Mouse (Mus musculus) ES-Bruce4 (cell line): Measurements from ENCODE around the gene Cep128. TPM values are rescaled to one million over a fixed set of nuclear protein-coding genes. Genes with fewer than 3 reads are reported as not detected.

Experiments used
- H3K27ac ChIP-seq: 2 replicates; pipeline ENCODE4 v1.5.1; 2012; ENCODE audit warnings: low read length, inconsistent platforms; ENCODE audit not compliant: insufficient read depth
- H3K27me3 ChIP-seq: 2 replicates; pipeline ENCODE4 v1.6.1; 2012; ENCODE audit warnings: mild to moderate bottlenecking, low read length, inconsistent platforms; ENCODE audit not compliant: control insufficient read depth, poor library complexity, insufficient read depth, severe bottlenecking
- H3K36me3 ChIP-seq: 2 replicates; pipeline ENCODE4 v1.6.1; 2012; ENCODE audit warnings: inconsistent platforms, mild to moderate bottlenecking, low read length, moderate library complexity; ENCODE audit not compliant: control insufficient read depth, poor library complexity, insufficient read depth, severe bottlenecking
- H3K4me1 ChIP-seq: one replicate; pipeline ENCODE4 v1.8.1; 2011; ENCODE audit warnings: low read length; ENCODE audit not compliant: control insufficient read depth, insufficient read depth
- H3K4me3 ChIP-seq: 2 replicates; pipeline ENCODE4 v1.5.1; 2011; ENCODE audit warnings: low read depth, mild to moderate bottlenecking, low read length
- H3K9ac ChIP-seq: 2 replicates; pipeline ENCODE4 v1.6.1; 2012; ENCODE audit warnings: low read depth, mild to moderate bottlenecking, inconsistent platforms; ENCODE audit not compliant: poor library complexity, severe bottlenecking
- H3K9me3 ChIP-seq: replicated peaks from 2 replicates; pipeline ENCODE4 v1.6.1; 2012; ENCODE audit warnings: mild to moderate bottlenecking, low read length, inconsistent platforms; ENCODE audit not compliant: control insufficient read depth, poor library complexity, insufficient read depth, severe bottlenecking
- CTCF ChIP-seq: IDR thresholded peaks from one replicate; pipeline ENCODE4 v1.8.1; 2011; ENCODE audit warnings: low read depth, low read length
- EP300 ChIP-seq: IDR thresholded peaks from 2 replicates; pipeline ENCODE4 v1.6.1; 2011; ENCODE audit warnings: low read depth, low read length; ENCODE audit not compliant: insufficient read depth
- POLR2A ChIP-seq: IDR thresholded peaks from one replicate; pipeline ENCODE4 v1.8.1; 2011; ENCODE audit warnings: low read length; ENCODE audit not compliant: insufficient read depth
- polyA plus RNA-seq: library from polyadenylated mRNA; stranded (reverse); fragments of >200 nt; gene quantifications from 2 replicates; pipeline ENCODE4 v1.2.4, GENCODE M21; 2011; ENCODE audit warnings: low read depth; ENCODE audit not compliant: missing spikeins, insufficient read depth, insufficient read length

Gene Cep128
- polyA plus RNA-seq, 1 experiment: 18.3 TPM

DNA sequence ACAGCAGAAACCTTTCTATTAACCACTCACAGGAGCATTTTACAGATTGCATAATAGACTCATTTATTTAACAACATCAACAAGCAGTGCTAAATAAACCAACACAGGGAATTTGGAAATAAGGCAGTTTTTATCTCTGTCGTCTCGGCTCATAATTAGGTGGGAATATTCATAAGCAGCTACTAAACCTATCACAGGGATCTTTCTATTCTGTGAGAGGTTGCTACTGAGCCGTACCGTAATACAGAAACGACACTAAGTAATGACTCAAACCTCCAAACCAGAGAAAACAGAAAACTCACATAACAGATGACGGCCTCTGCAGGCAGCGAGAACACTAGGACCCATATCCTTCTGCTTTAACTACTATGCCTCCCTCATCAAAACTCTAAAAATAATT is 163.6 kb downstream of the Cep128 start:
- H3K4me3 ChIP-seq: no peak overlapping the region
- H3K4me1 ChIP-seq: no peaks in the 10 kb centered on the region
- no peak overlapping the region for H3K27ac ChIP-seq
- no peak for TF ChIP-seq POLR2A
- no peak for TF ChIP-seq CTCF
- no peak for TF ChIP-seq EP300
- no peaks in the 10 kb centered on the region for H3K27me3 ChIP-seq
- H3K36me3 ChIP-seq: no peaks in the 10 kb centered on the region
- H3K9me3 ChIP-seq: no peaks in the 10 kb centered on the region
- no peak overlapping the region for H3K9ac ChIP-seq

GRCm38 (mm10) chr12:91205550-91205949 is 178.7 kb downstream of the Cep128 start:
- no peaks in the 10 kb centered on the region for H3K9me3 ChIP-seq
- H3K9ac ChIP-seq: no peak overlapping the region
- no peaks in the 10 kb centered on the region for H3K4me1 ChIP-seq
- TF ChIP-seq EP300: no peak
- TF ChIP-seq POLR2A: no peak
- no peak for TF ChIP-seq CTCF
- H3K27ac ChIP-seq: no peak overlapping the region
- no peaks in the 10 kb centered on the region for H3K36me3 ChIP-seq
- H3K27me3 ChIP-seq: no peaks in the 10 kb centered on the region
- H3K4me3 ChIP-seq: no peak overlapping the region

DNA sequence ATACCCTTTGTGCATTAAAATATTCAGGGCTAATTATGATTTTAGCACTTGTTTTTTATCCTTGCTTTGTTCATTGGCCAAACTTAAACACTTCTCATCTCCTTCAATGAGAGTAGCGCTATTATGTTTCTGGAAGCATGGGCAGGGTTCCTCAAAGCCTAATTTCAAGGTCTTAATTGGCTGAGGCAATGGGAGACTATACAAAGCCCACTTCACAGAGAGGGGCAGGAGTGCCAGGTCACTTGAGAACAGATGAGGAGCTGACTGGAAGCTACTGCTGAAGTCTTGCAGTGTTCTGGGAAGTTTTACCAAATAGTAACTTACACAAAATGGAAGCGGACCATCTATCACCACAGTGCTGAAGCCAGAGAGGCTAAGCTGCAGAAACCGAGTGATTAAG is 179.9 kb downstream of the Cep128 start:
- H3K9ac ChIP-seq: no peak overlapping the region
- H3K27ac ChIP-seq: no peak overlapping the region
- no peak overlapping the region for H3K4me3 ChIP-seq
- no peaks in the 10 kb centered on the region for H3K36me3 ChIP-seq
- no peaks in the 10 kb centered on the region for H3K27me3 ChIP-seq
- H3K9me3 ChIP-seq: no peaks in the 10 kb centered on the region
- TF ChIP-seq EP300: no peak
- no peak for TF ChIP-seq CTCF
- no peak for TF ChIP-seq POLR2A
- no peaks in the 10 kb centered on the region for H3K4me1 ChIP-seq

GRCm38 (mm10) chr12:91202496-91202895 is 181.7 kb downstream of the Cep128 start:
- Histone ChIP-seq H3K27ac (no peak overlapping the region), H3K36me3 (no peaks in the 10 kb centered on the region), H3K9ac (no peak overlapping the region), H3K4me3 (no peak overlapping the region), H3K27me3 (no peaks in the 10 kb centered on the region), H3K9me3 (no peaks in the 10 kb centered on the region), H3K4me1 (no peaks in the 10 kb centered on the region)
- no peak for TF ChIP-seq EP300
- TF ChIP-seq POLR2A: no peak
- no peak for TF ChIP-seq CTCF

- no peaks in the 10 kb centered on the region for H3K4me1 ChIP-seq
- TF ChIP-seq CTCF (no peak), EP300 (no peak), POLR2A (no peak)
- H3K27me3 ChIP-seq: no peaks in the 10 kb centered on the region
- H3K36me3 ChIP-seq: no peaks in the 10 kb centered on the region
- H3K27ac ChIP-seq: no peak overlapping the region
- H3K9me3 ChIP-seq: no peaks in the 10 kb centered on the region
- H3K4me3 ChIP-seq: no peak overlapping the region
- H3K9ac ChIP-seq: no peak overlapping the region
Observed at GRCm38 (mm10) chr12:91189111-91189510, 195.1 kb downstream of the Cep128 start.

GRCm38 (mm10) chr12:91185564-91185963 is 198.6 kb downstream of the Cep128 start:
- no peak for TF ChIP-seq CTCF
- TF ChIP-seq EP300: no peak
- TF ChIP-seq POLR2A: no peak
- H3K9me3 ChIP-seq: no peaks in the 10 kb centered on the region

More at GRCm38 (mm10) chr12:91185564-91185963, 198.6 kb downstream of the Cep128 start:
- no peaks in the 10 kb centered on the region for H3K27me3 ChIP-seq
- no peaks in the 10 kb centered on the region for H3K4me1 ChIP-seq
- H3K4me3 ChIP-seq: no peak overlapping the region
- no peak overlapping the region for H3K9ac ChIP-seq
- no peak overlapping the region for H3K27ac ChIP-seq
- no peaks in the 10 kb centered on the region for H3K36me3 ChIP-seq
